Mouse (Mus musculus): ENCODE results near the gene Wnt5a. TPM values are rescaled to one million over a fixed set of nuclear protein-coding genes. Genes with fewer than 3 reads are reported as not detected.
A peak's percentile ranks its signal among the peaks of the same experiment; 100 is the strongest.

The Wnt5a gene
- polyA plus RNA-seq, 1 experiment, result 1.3 TPM

GRCm38 (mm10) chr14:28521106-28521505 is 16.6 kb downstream of the Wnt5a start:
- no peaks in the 10 kb centered on the region for H3K36me3 ChIP-seq (ENCODE audit: control insufficient read depth, insufficient read depth, low read length, poor library complexity, severe bottlenecking)
- H3K27ac ChIP-seq (ENCODE audit: insufficient read depth, low read length), result no peak overlapping the region
- no peaks in the 10 kb centered on the region for H3K9me3 ChIP-seq (replicated peaks; ENCODE audit: control insufficient read depth, insufficient read depth, low read length, poor library complexity, severe bottlenecking)
- no peaks in the 10 kb centered on the region for H3K4me1 ChIP-seq (ENCODE audit: control insufficient read depth, insufficient read depth, low read length)
- H3K4me3 ChIP-seq (ENCODE audit: low read depth, low read length), result no peak overlapping the region
- H3K27me3 ChIP-seq (ENCODE audit: control insufficient read depth, insufficient read depth, low read length, poor library complexity, severe bottlenecking), result no peaks in the 10 kb centered on the region; the same call in 1 of the 2 replicates
- TF ChIP-seq POLR2A (IDR thresholded peaks at IDR 0.05; ENCODE audit: insufficient read depth, low read length) (no peak), EP300 (IDR thresholded peaks at IDR 0.05; ENCODE audit: insufficient read depth, low read depth, low read length) (no peak), CTCF (IDR thresholded peaks at IDR 0.05; ENCODE audit: low read depth, low read length) (no peak)
- no peak overlapping the region for H3K9ac ChIP-seq (ENCODE audit: low read depth, poor library complexity, severe bottlenecking)

GRCm38 (mm10) chr14:28522611-28523010 is 18.1 kb downstream of the Wnt5a start:
- no peaks in the 10 kb centered on the region for H3K9me3 ChIP-seq (replicated peaks; ENCODE audit: control insufficient read depth, insufficient read depth, low read length, poor library complexity, severe bottlenecking)
- peak overlapping the region; percentile 46 for H3K4me3 ChIP-seq (ENCODE audit: low read depth, low read length)
- no peak overlapping the region for H3K9ac ChIP-seq (ENCODE audit: low read depth, poor library complexity, severe bottlenecking)
- TF ChIP-seq POLR2A (IDR thresholded peaks at IDR 0.05; ENCODE audit: insufficient read depth, low read length) (no peak), EP300 (IDR thresholded peaks at IDR 0.05; ENCODE audit: insufficient read depth, low read depth, low read length) (no peak), CTCF (IDR thresholded peaks at IDR 0.05; ENCODE audit: low read depth, low read length) (no peak)
- no peaks in the 10 kb centered on the region for H3K4me1 ChIP-seq (ENCODE audit: control insufficient read depth, insufficient read depth, low read length)
- no peak overlapping the region for H3K27ac ChIP-seq (ENCODE audit: insufficient read depth, low read length)
- H3K36me3 ChIP-seq (ENCODE audit: control insufficient read depth, insufficient read depth, low read length, poor library complexity, severe bottlenecking), result no peaks in the 10 kb centered on the region
- no peaks in the 10 kb centered on the region for H3K27me3 ChIP-seq (ENCODE audit: control insufficient read depth, insufficient read depth, low read length, poor library complexity, severe bottlenecking)

GRCm38 (mm10) chr14:28525566-28525965 is 21.0 kb downstream of the Wnt5a start:
- TF ChIP-seq POLR2A (IDR thresholded peaks at IDR 0.05; ENCODE audit: insufficient read depth, low read length) (no peak), EP300 (IDR thresholded peaks at IDR 0.05; ENCODE audit: insufficient read depth, low read depth, low read length) (no peak)
- Histone ChIP-seq H3K27ac (ENCODE audit: insufficient read depth, low read length) (no peak overlapping the region), H3K9me3 (replicated peaks; ENCODE audit: control insufficient read depth, insufficient read depth, low read length, poor library complexity, severe bottlenecking) (no peaks in the 10 kb centered on the region), H3K36me3 (ENCODE audit: control insufficient read depth, insufficient read depth, low read length, poor library complexity, severe bottlenecking) (no peaks in the 10 kb centered on the region), H3K27me3 (ENCODE audit: control insufficient read depth, insufficient read depth, low read length, poor library complexity, severe bottlenecking) (no peaks in the 10 kb centered on the region), H3K4me3 (ENCODE audit: low read depth, low read length) (no peak overlapping the region), H3K4me1 (ENCODE audit: control insufficient read depth, insufficient read depth, low read length) (peaks cover 5% of the 10 kb centered on the region), H3K9ac (ENCODE audit: low read depth, poor library complexity, severe bottlenecking) (no peak overlapping the region)

GRCm38 (mm10) chr14:28528151-28528685 is 23.7 kb downstream of the Wnt5a start:
- no peak overlapping the region for H3K27ac ChIP-seq (ENCODE audit: insufficient read depth, low read length)
- H3K9ac ChIP-seq (ENCODE audit: low read depth, poor library complexity, severe bottlenecking), result no peak overlapping the region
- no peak overlapping the region for H3K4me3 ChIP-seq (ENCODE audit: low read depth, low read length)
- TF ChIP-seq EP300 (IDR thresholded peaks at IDR 0.05; ENCODE audit: insufficient read depth, low read depth, low read length) (no peak), CTCF (IDR thresholded peaks at IDR 0.05; ENCODE audit: low read depth, low read length) (no peak), POLR2A (IDR thresholded peaks at IDR 0.05; ENCODE audit: insufficient read depth, low read length) (no peak)
- no peaks in the 10 kb centered on the region for H3K9me3 ChIP-seq (replicated peaks; ENCODE audit: control insufficient read depth, insufficient read depth, low read length, poor library complexity, severe bottlenecking)
- H3K36me3 ChIP-seq (ENCODE audit: control insufficient read depth, insufficient read depth, low read length, poor library complexity, severe bottlenecking), result no peaks in the 10 kb centered on the region
- no peaks in the 10 kb centered on the region for H3K27me3 ChIP-seq (ENCODE audit: control insufficient read depth, insufficient read depth, low read length, poor library complexity, severe bottlenecking)
- peaks cover 5% of the 10 kb centered on the region for H3K4me1 ChIP-seq (ENCODE audit: control insufficient read depth, insufficient read depth, low read length)

GRCm38 (mm10) chr14:28531531-28531930 is 27.0 kb downstream of the Wnt5a start:
- Histone ChIP-seq H3K36me3 (ENCODE audit: control insufficient read depth, insufficient read depth, low read length, poor library complexity, severe bottlenecking) (no peaks in the 10 kb centered on the region), H3K27me3 (ENCODE audit: control insufficient read depth, insufficient read depth, low read length, poor library complexity, severe bottlenecking) (no peaks in the 10 kb centered on the region), H3K4me1 (ENCODE audit: control insufficient read depth, insufficient read depth, low read length) (peaks cover 5% of the 10 kb centered on the region), H3K4me3 (ENCODE audit: low read depth, low read length) (no peak overlapping the region), H3K27ac (ENCODE audit: insufficient read depth, low read length) (no peak overlapping the region), H3K9ac (ENCODE audit: low read depth, poor library complexity, severe bottlenecking) (no peak overlapping the region), H3K9me3 (replicated peaks; ENCODE audit: control insufficient read depth, insufficient read depth, low read length, poor library complexity, severe bottlenecking) (no peaks in the 10 kb centered on the region)
- no peak for TF ChIP-seq EP300 (IDR thresholded peaks at IDR 0.05; ENCODE audit: insufficient read depth, low read depth, low read length)
- peak; percentile 20 for TF ChIP-seq CTCF (IDR thresholded peaks at IDR 0.05; ENCODE audit: low read depth, low read length)

- no peaks in the 10 kb centered on the region for H3K27me3 ChIP-seq (ENCODE audit: control insufficient read depth, insufficient read depth, low read length, poor library complexity, severe bottlenecking)
- H3K27ac ChIP-seq (ENCODE audit: insufficient read depth, low read length), result no peak overlapping the region
- H3K4me3 ChIP-seq (ENCODE audit: low read depth, low read length), result no peak overlapping the region
- H3K9me3 ChIP-seq (replicated peaks; ENCODE audit: control insufficient read depth, insufficient read depth, low read length, poor library complexity, severe bottlenecking), result 0 out of 2 replicates have a peak, but pooled peaks cover 5% of the 10 kb centered on the region
- H3K36me3 ChIP-seq (ENCODE audit: control insufficient read depth, insufficient read depth, low read length, poor library complexity, severe bottlenecking), result no peaks in the 10 kb centered on the region
- TF ChIP-seq POLR2A (IDR thresholded peaks at IDR 0.05; ENCODE audit: insufficient read depth, low read length) (no peak), EP300 (IDR thresholded peaks at IDR 0.05; ENCODE audit: insufficient read depth, low read depth, low read length) (no peak)
- H3K9ac ChIP-seq (ENCODE audit: low read depth, poor library complexity, severe bottlenecking), result no peak overlapping the region
- H3K4me1 ChIP-seq (ENCODE audit: control insufficient read depth, insufficient read depth, low read length), result peaks cover 5% of the 10 kb centered on the region
Observed at GRCm38 (mm10) chr14:28532943-28533342, 28.4 kb downstream of the Wnt5a start.
